Mouse (Mus musculus) thymus, postnatal 36 days (tissue): Measurements from ENCODE around the gene Dnah11.

Experiments
- DNase-seq, 2 experiments: peaks; one replicate each; pipeline ENCODE4 v3.0.0; 2022; ENCODE audit warnings: mixed read lengths in 2 of 2

Gene Dnah11

DNA sequence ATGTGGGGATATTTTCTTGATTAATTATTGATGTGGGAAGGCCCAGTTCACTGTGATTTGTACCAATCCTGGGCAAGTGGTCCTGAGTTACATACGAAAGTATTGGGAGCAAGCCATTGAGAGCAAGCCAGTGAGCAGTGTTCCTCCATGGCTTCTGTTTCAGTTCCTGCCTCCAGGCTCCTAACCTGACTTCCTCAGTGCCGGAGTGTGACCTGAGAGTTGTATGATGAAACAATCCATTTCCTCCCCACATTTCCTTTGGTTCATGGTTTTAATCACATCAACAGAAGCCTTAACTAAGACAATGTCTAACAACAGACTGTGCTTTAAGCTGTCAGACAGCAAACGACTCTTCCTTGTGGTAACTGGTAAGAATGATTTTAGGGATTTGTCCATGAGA lies 114.0 kb downstream of the Dnah11 start:
- no peak for DNase-seq

DNA sequence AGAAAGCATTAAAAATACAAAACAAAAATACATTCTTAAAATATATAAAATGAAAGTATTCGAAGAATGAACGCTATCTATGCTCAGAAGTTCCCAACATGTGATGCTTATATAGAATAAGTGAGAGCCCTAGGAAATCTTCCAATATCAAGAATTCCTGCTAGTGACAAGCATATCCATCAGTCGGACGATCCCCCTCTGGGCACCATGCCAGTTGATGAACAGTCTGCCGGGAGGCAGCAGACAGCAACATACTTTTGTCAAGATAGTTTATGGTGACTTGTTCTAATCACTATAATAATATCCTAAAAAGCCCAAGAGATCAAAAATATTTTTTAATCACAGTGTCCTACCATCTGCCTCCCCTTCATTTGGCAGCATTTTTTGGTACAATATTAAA lies 114.7 kb downstream of the Dnah11 start:
- no peak for DNase-seq

DNA sequence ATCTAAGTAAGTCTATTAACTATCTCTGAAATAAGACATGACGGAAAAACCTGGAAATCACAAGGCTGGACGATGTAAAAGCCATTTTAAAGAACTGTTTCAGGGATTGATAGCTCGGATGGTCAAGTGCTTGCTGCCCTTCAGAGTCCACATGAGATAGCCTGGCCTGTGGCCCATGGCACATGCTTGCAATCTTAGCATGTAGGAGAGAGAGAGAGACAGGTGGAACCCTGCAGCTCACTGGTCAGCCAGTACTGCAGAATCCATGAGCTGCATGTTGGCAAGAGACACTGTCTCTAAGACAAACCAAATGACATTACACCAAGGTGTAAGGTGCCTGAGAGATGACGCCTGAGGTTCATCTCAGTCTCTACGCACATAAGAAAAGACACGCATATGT lies 118.4 kb downstream of the Dnah11 start:
- DNase-seq = no peak

DNA sequence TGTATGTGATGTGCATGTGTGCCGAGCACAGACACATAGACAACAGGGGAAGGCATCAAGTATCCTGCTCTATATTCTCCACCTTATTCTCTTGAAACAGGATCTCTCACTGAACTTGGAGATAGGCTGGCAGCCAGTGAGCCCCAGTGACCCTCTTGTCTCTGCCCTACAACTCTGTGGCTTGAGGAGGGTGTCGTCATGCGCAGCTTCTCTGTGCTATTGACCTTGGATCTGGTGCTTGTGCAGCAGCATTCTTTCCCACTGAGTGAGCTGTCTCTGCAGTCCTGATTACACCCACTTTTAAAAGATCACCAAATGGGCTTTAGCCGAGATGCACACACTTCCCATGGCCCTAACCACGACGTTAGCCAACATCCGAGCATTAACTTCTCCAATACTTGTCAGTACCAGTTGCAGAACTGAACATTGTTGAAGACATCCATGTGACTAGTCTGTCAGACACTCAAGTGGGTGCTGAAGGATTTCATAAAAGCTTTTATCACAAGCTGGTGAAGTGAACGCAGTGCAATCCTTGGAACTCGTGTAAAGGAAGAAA lies 120.3 kb downstream of the Dnah11 start:
- no peak for DNase-seq

DNA sequence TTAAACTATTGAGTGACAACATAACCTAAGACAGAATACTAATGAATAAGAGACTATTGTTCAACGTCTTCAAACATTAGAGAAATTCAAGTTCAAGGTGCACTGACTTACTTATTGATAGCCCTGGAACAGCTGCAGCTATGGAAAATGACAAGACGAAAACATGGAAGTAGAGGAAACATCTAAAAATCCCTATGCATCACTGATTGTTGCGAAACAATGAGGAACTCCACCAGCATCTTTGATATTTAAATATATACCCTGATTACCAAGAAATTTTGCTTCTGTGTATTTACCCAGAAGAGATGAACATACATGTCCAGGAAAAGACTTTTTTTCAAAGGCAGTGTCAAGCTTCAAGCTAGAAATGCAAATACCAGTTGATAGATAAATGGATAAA lies 122.0 kb downstream of the Dnah11 start:
- DNase-seq = no peak

DNA sequence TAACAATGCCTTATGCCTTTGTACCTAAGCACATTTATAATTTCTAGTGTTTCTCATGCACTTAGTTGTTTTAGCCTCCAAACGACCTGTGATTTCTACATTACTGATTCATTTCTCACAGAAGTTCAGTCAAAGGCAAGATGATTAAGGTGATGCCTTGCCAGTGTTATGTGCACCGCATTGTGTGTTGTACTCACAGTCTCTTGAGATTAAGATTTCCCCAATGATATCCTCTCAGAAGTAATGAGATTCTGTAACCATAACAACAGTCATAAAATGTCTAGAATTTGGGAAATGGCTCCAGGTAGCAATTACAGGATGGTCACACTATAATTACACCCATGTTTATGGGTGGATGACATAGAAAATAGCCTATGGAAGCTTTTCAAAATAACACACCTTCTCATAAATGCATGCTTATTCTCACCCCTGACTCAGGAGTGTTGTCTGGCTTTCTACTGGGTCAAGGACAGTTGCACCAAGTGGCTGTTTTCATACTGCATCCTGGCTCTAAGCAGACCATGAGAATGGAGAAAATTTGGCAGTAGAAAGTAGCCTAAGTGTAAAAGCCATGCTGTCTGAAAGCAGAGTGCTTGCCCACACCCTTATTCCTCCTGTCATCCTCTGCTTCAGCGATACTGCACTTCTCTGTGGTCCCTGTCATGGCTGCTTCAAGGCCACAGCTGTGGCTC lies 126.5 kb downstream of the Dnah11 start:
- DNase-seq = no peak

DNA sequence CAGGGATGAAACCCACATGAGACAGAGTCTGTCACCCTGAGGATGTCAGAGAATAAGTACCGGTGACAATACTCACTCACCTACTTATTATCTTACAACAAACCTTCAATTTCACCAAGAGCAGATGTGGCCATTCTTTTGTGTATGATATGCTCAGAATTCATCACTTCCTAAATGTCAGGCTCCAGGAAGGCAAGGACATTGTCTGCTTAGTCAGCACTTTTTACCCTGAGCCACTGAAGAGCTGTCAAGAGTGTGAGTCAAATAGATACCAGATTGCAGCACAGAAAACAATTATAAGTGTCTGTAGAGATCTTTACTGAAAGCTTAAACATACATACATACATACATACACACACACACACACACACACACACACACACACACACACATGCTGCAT lies 127.2 kb downstream of the Dnah11 start:
- no peak for DNase-seq

DNA sequence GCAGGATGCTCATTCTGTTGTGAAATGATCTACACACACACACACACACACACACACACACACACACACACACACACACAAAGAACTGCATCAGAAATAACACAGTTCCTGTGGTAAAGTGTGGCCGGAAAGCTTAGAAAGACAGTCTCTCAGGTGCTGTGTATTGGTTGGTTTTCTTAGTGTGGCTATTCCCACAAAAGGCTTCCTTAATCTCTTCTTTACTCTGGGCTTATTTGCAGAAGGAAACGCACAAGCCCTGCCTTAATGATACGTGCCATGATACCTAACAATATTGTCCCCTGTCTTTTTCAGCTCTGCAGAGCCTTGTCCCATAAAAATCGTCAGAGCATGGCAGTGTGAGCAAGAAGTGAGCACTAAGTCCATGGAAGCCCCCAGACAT lies 130.1 kb downstream of the Dnah11 start:
- DNase-seq = no peak

DNA sequence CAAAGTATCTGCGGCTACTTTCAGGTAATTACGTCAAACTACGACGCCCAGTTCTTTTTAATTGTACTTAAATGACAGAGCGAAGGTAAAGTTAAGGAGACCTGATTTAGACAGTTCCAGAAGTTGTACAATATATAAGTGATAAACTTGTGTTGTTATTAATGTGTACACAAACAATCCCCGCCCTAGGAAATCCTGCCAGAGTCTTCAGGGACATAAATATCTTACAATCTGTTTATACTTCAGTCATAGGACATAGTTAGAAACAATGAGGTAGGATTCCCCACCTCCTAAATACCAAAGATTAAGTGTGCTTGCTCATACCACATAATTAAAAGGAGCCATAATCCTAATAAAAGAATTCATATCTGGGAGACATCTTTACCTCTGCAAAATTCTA lies 136.5 kb downstream of the Dnah11 start:
- DNase-seq = no peak

DNA sequence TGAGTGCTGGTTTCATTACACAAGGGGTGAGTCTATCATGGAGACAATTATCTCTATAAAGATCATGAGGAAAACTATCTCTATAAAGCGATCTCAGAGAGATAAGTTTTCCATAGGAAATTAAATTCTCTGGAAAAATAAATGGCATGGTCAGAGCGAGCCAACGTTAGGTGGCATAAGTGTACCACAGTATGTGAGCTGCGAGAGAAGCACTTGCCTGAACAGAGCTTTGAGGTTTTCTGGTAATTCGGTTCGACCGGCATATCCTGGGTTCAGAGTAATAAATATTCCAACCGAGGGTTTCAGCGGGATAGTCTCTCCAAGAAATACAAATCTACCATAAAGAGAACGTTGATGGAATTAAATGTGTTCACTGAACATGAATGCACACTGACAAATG lies 142.0 kb downstream of the Dnah11 start:
- DNase-seq = no peak

DNA sequence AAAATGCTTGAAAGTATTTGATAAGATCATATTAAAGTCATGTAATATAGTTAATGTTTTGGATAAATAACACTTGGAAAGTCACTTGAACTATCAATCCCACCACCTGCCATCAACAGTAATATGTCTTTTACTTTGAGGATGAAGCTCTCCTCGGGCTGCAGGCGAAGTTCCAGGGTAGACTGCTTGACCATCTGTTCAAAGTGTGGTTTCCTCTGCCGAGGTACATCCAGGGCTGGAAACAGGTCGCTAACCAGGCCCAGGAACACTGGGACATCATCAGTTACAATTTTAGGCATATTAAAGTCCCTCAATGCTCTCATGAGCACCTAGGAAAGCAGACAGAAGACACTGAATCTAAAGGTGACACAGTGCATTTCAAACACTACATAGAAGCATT lies 153.5 kb downstream of the Dnah11 start:
- DNase-seq = no peak

DNA sequence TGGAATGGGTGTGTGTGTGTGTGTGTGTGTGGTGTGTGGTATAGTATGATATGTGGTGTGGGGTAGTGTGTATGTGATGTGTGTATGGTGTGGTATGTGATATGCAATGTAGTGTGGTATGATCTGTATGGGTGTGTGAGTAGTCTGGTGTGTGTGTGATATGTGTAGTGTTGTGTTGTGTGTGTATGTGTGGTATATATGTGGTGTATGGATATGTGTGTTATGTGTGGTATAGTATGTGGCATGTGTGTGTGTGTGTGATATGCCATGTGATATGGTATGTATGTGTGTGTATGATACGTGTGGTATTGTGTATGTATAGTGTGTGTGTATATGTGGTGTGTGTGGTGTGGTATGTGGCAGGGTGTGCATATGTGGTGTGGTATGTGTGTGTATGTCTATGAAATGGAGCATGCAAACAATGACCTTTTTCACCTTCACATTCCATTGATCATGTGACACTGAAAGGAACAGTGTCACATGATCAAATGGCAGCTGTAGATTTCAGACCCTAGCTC lies 155.7 kb downstream of the Dnah11 start:
- no peak for DNase-seq

DNA sequence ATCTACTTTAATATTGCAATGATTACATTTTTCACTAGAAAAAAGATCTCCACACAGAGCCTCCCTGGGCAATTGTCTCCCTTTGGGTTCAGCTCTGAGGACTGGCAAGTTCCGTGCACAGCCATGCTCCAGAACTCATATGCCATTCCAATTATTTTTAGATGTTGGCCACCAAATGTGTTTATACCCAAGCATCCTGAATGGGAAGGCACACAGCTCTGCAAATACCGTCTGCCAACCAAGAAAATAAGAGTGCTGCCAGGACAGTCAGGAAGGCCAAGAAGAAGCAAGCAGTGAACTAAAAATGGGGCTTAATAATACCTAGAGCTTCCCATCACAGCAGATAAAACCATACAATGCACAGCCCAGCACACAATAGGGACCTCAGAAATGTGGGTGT lies 156.6 kb downstream of the Dnah11 start:
- DNase-seq = no peak

DNA sequence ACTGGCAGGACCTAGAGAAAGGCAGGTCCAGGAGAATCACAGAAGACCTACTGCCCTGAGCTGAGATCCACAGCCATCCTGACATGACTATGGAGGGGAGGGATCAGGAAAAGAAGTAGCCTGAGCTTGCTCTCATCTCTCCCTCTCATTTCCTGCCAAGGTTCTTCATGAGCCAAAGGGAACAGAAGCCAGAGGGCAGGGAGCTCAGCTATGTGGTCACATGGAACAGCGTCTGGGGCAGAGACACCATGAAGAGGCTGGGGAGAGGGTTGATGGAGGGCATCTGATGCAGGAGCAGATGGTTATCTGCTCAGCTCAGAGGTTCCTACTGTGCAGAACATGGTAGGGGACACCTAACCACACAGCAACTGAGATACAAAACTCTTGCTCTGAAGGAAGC lies 163.9 kb downstream of the Dnah11 start:
- DNase-seq = no peak

DNA sequence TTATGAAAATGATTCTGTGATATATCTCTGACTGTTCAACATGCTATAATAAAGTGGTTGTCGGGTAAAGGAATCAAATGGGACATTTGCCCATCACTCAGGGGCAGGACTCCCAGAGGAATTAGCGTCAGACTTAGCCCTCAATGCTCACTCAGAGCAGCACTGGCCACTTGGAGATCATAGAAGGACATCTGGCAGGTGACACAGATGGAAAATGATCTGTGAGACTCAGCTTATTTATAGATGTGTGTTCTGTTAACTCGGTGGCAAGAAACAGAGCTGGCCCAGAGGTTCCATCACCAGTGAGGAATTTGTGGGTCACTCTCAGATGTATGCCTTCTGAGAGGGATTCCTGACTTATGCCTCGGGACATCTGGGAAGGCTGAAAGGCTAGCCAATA lies 173.1 kb downstream of the Dnah11 start:
- no peak for DNase-seq

DNA sequence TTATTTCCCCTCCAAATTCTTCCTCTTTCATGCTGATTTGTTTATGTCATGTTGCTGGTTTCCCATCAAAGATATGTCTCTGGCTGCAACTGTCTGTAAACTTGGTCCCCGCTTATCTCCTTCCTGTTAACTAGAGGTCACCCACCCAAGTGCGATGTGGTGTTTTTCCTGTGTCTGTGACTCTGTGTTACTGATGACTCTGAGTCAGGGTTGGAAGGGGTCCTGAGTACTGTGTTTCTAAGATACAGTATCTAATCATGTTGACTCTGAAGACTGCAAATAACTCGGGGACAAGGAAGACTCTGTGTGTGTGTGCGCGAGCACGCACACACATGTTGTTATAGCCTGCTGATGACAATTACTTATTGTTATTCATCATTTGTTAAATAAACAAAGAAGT lies 179.9 kb downstream of the Dnah11 start:
- DNase-seq = no peak

DNA sequence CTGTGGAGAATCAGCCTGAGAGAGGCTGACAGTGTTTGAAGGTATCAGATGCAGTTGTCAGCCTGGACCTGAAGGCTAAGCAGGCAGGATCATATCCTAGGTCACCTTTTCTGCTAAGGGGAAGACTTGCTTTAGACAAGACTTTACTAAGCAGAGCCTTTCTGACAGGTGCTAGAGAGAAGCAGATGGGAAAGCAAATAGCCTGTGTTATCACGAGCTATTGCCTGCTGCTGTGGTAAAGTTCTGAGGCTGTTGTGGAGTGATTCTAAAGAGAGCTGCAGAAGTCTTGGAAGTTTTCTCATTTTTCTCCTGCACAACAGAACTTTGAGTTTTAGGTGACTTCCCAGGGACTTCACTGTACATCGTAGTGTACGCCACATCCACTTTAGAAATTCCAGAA lies 185.0 kb downstream of the Dnah11 start:
- DNase-seq = no peak

DNA sequence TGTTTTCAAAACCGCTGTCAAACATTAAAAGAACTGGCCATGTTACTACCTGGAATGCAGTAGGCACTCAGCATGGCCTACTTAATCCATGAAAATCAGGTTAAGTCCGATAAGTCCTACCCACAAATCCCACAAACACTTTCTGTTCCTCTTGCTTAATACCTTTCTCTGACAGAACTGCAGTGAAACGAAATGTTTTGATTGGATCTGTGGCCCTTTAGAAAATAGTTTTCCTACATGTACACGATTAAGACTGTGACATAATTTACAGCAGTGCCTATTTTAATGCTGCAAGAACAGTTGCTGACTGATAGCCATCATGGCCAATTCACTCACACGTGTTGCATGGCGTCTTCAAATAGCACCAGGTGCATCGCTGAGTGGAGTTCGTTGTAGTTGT lies 186.9 kb downstream of the Dnah11 start:
- DNase-seq = no peak

DNA sequence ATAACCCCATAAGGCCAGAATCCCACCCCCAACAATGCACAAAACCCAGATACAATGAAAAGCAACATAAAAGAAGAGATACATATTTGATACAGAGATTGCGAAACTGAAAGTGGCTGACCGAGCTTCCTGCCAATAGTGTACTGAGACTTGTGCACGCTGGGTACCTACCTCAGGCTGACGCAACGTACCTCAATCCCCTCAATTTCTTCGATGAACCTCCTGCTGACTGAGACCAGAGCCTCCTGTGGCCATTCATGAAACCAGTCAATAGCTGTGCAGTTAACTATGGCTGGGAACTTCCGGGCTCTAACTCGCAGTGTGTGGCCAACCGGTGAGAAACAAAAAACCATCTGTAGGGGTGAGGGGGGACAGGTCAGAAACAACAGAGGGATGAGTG lies 203.9 kb downstream of the Dnah11 start:
- peak; percentile 9 for DNase-seq

DNA sequence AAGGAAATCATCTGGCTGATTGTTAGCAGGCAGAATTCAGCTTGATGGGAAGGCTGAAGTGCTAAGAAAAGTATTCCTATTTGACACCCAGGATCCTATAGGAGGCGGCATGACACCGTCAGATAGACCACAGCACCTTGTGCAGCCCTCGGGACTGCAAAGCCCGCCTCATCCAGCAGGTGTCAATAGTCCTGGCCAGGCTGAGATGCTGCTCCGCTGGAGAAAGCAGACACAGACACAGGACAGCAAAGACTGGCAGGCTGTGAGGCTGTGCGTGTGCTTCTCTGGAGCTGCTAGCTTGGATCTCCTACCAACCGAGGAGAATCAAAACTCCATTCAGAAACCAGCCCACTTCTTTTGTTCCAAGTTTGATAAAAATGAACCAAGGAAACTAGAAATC lies 205.3 kb downstream of the Dnah11 start:
- peak; percentile 80 to 81 for DNase-seq

DNA sequence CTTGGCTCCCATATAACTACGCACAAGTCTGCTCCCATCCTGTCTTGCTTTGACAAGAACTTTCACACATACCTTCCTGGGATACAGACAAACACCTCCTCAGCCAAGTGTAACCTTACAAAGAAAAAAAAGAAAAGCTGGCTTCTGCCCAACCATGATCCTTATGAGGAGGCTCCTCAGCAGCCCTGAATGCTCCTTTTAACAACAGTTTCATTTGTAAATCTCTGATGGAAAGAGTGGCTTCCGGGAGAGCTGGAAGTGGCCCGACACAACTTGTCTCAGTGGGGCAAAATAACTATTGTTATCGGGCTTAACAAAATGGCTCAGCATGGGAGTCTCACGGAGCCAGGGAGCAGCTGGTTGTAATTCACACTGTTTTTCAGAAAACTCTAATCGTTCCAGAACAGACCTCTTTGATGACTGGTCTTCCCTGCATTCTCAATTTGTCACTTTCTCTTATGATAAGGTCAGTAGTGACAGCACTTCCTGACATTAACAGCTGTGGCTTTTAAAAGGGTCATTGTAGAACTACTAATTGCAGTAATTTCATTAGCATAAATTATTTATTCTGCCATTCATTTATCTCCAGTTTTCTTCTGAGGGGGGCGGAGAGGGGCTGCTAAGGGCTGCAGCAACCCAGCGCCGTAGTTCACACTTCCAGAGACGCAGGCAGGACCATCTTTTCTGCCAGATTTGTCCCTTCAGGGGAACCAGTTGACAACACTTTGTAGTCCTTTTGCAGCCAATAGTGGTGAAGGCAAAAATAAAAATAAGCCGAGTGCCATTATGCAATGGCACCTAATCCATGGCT lies 209.6 kb downstream of the Dnah11 start:
- no peak for DNase-seq

DNA sequence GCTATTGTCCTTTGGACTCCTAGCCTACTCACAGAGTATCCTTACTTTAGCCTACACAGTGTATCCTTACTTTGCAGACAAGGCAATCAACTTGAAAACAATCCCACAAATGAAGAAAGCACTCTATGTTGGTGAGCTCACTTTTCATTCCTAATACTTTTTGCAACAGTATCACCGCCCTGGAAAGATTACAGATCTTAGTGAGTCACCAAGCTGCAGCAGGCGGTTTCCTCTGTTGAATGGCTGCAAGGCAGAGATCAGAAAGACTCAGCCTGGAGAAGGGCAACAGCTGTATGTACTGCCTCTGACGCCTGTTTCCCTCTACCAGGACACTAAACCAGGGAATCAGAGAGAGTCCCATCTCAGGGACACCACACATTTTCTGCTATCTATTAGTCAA lies 218.5 kb downstream of the Dnah11 start:
- DNase-seq = no peak

DNA sequence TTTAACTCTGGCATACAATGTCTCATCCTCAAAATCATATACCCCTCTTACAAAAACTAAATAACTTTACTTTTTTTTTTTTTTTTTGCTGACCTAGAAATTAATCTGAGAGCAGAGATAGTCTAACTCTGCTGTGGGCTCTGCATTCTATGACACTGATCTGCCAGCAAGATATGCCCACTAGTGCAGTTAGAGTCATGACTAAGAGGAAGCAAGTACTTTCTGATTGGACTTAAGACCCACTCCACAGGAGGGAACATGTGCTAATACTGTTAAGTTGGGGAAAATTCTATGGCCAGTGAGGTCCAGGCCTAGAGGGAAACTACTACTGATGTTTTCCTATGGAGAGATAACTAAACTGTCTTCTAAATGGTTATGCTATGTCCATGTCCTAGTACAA lies 225.1 kb downstream of the Dnah11 start:
- DNase-seq = no peak

DNA sequence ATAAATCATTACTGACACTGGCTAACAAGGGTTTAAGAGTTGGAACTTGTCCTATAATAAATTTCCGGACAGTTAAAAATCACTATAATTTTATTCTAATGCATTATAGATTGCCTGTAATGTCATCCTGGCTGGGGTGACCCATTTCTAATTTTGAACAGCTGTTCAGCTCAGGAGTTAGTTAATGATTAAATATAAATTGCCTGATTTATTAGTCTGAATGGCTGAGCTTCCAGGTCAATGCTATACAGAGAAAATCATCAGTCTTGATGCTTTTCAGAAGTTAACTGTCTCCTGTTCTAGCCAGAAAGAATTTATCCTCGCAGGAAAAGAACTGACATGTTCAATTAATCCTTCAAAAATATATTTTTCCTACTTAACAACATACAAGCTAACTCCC lies 236.1 kb downstream of the Dnah11 start:
- DNase-seq = no peak
